Mouse (Mus musculus) WW6 (cell line): ENCODE data around the gene Kirrel3.

Experiments used
- DNase-seq: peaks from one replicate; pipeline ENCODE4 v3.0.0-alpha.2; 2013; ENCODE audit warnings: low read depth, low spot score

The Kirrel3 gene

GRCm38 (mm10) chr9:34983513-34984462, 498.1 kb downstream of the Kirrel3 start:
- DNase-seq: no peak

GRCm38 (mm10) chr9:34986156-34986555, 500.5 kb downstream of the Kirrel3 start:
- DNase-seq: no peak

- DNase-seq: no peak
Measured at GRCm38 (mm10) chr9:34987422-34988148, 501.9 kb downstream of the Kirrel3 start.

- no peak for DNase-seq
Measured at GRCm38 (mm10) chr9:34988683-34989082, 503.0 kb downstream of the Kirrel3 start.

- DNase-seq: no peak
Measured at GRCm38 (mm10) chr9:34992201-34992600, 506.5 kb downstream of the Kirrel3 start.

DNA sequence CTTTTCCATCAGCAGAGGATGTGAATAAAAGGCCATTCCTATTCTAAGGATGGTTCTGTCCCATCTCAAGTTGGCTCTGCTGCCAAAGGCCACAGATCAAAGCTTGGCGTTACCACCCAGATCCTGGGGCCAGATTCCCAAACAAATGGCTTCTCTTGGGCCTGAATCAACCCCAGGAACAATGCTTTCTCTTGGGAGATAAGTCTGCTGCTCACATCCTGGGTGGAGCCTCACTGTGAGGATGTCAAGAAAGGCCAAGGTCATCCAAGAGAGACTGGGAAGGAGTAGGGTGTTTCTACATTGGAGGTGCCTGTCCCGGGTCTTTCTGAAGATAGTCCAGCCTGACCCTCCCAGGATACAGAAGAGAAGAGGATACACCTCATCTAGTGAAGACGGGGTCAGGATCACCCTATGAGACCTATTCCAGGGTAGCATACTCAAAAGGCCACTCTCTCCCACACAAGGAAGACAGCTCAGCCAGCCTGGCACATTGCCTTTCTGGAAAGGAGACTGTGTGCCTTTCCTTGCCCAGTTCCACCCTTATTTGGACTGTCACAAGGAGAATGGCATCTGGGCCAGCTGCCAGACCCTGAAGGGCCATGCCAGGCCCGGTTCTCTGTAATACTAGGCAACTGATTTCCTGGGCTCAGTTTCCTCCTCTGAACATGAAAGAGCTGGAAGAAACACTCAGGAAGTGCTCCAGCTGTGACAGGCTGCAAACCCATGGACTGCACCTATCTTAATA, 507.9 kb downstream of the Kirrel3 start:
- DNase-seq: no peak

- DNase-seq: no peak
Measured at GRCm38 (mm10) chr9:34995078-34995477, 509.4 kb downstream of the Kirrel3 start.

GRCm38 (mm10) chr9:34995660-34996378, 510.1 kb downstream of the Kirrel3 start:
- DNase-seq: no peak

- DNase-seq: no peak
Measured at GRCm38 (mm10) chr9:34997880-34998865, 512.5 kb downstream of the Kirrel3 start.

- no peak for DNase-seq
Measured at GRCm38 (mm10) chr9:35004113-35004512, 518.4 kb downstream of the Kirrel3 start.

GRCm38 (mm10) chr9:35007697-35008341, 522.1 kb downstream of the Kirrel3 start:
- no peak for DNase-seq

DNA sequence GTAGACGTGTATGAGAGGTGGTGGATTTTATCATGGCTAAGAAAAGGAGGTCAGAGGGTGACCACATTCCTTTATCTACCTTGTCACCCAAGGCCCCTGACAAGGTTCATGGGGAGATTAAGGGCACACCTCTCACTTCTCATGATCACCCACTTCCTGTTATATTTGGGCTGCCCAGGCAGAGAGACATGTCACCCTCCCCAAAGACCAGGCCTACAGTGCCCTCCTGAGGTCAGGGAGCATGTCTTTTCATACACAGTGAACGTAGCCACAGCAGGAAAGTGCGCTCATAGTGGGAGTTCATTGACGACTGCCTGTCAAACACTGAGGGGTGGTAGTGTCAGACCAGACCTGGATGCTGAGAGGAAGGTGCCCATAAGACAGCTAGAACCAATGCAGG, 531.1 kb downstream of the Kirrel3 start:
- DNase-seq: no peak

GRCm38 (mm10) chr9:35017563-35017962, 531.9 kb downstream of the Kirrel3 start:
- no peak for DNase-seq

DNA sequence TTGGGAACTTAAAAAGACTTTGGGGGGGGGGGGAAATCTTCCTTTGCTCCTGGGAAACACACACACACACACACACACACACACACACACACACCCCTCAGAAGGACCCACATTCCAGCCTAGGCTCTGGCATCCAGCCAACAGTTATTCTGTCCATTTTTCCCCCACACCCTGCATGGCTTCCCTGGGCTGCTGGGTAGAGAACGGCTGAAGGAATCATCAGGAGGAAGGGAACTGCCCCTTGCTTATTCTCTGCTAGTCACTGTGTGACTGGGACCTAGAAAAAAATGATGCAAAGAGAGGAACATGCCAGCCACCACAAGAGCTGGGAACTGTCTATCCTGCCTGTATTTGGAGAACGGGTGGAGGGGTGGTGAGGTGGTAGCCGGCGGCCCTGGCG, 532.4 kb downstream of the Kirrel3 start:
- DNase-seq: no peak

DNA sequence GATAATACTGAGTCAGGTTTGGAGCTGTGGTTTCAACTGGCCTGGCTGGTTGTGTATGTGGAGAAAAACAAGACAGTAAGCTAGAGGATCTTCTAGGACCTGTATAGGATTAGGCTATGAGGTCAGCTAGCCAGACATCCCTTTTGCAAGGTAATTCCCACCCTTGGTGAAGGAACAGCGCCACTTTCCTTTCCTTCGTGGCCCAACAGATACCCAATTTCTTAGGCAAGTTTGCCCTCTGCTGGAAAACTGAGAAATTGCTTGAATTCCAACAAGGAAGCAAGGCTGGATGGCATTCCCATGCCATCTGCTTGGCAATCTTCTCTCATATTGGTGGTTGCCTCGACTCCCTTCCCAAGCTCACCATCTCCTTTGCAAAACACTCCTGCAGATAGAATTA, 533.7 kb downstream of the Kirrel3 start:
- no peak for DNase-seq

DNA sequence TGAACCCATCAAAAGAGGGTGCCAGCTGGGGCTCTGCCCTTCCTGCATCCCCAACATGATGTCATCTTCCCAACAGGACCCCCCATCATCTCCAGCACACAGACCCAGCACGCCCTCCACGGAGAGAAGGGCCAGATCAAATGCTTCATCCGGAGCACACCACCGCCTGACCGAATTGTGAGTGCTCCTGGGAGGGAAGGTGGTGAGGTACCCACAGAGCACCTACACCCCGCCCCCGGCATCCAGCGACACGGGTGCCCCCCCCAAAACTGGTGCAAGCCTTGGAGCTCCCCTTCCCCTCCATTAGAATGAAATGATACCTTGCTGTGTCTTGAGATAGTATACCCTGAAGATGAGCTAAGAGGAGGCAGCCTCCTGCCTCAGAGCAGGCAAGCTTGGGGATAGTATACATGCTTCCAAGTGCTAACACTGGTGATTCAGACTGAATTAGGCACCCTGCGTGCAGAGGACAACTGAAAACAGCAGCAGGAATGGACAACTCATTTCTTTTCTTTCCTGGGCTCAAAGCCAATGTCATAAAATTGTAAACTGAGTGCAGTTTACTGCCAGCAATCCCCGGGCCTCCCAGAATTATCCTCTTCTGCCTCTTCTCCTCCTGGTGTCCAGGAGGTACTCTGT, 534.4 kb downstream of the Kirrel3 start:
- DNase-seq: no peak

DNA sequence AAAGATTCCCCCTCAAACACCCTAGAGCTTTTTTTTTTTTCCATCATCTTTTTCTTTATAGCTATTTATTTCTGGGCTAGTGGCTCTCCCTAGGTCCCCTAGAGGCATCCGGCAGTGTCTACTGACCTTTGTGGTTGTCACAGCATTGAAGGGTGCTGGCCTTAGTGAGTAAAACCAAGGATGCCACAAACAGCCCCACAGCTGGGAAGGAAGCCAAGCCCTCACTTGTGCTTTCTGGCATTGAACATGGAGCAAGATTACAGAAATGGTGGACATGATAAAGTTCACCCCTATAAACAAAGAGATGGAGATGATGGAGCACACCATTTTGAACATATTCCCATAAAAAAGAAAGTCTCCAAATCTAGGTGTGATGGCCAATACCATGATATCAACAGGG, 536.0 kb downstream of the Kirrel3 start:
- DNase-seq: no peak

DNA sequence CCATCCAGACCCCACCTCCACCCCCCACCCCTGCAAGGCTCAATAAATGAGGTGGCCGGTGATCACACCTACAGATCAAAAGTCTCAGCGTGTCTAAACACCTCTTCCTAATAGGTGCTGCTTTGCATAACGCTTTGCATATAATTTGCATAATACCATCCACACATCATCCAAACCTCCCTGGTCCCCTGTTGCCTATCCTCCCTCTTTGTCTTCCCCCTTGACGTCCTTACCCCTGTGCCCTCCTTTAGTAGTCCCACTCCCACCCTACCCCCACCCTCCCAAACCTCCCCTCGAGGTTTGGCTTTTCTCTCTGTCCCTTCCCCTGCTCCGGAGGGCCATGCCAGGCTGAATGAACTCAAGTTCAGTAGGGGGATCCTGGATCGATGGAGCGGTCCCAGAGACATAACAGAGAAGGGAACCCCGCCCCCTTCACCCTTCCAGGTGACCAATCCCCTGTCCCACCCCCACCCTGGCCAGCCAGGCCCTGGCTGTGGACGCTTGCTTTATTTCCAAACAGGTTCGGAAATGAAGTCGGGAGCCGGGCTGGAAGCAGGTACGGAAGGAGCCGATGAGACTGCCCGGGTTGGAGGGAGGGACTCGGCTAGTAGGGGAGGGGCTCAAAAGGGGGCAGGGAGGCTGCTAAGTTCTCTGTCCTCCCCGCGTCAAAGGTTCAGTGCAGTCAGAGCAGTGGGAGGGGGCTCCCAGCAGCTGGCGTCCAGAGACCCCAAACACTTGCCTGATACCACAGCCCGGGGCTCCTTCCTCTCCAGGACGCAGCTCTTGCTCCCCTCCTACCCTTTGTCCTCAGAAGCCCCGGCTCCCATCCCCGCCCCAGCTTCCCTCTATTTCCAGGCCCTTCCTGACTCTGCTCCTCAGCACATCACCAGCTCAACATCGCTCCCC, 539.1 kb downstream of the Kirrel3 start:
- DNase-seq: no peak
